Mouse (Mus musculus) heart, postnatal 25 days (tissue): ENCODE measurements around the gene Atp6v0a2. TPM values are rescaled to one million over a fixed set of nuclear protein-coding genes. Genes with fewer than 3 reads are reported as not detected.
"Not testable (repeated sequence)": the region's sequence is repeated elsewhere in the genome, so short reads cannot be mapped to it uniquely, and the experiment has no call there.

Source experiments
- DNase-seq: peaks from one replicate; pipeline ENCODE4 v3.0.0; 2022; ENCODE audit warnings: low spot score
- intact Hi-C: fragments of 180-260 bp; cut with DNase I; formaldehyde crosslinking; loops from one replicate; pipeline ENCODE4 v1.15.1; 2025
- total RNA-seq, 2 experiments: library from RNA; stranded (reverse); gene quantifications; 2 replicates each; pipeline ENCODE4 v1.2.3; 2021

Atp6v0a2 gene
- total RNA-seq, 2 experiments from 2014 or later: 52.2 to 52.3 TPM

GRCm38 (mm10) chr5:124635068-124635467 is 6.7 kb downstream of the Atp6v0a2 start:
- DNase-seq, intact Hi-C loops: not testable (repeated sequence)

GRCm38 (mm10) chr5:124636139-124636538 is 7.8 kb downstream of the Atp6v0a2 start:
- intact Hi-C loops: no loop called here
- no peak for DNase-seq

- intact Hi-C loops: no loop called here
- no peak for DNase-seq
Measured at GRCm38 (mm10) chr5:124636694-124637093, 8.3 kb downstream of the Atp6v0a2 start.

GRCm38 (mm10) chr5:124637300-124637699 is 8.9 kb downstream of the Atp6v0a2 start:
- intact Hi-C loops: no loop called here
- DNase-seq: no peak

GRCm38 (mm10) chr5:124637836-124638235 is 9.5 kb downstream of the Atp6v0a2 start:
- DNase-seq: no peak
- intact Hi-C loops: no loop called here

GRCm38 (mm10) chr5:124713741-124714140 is 85.4 kb downstream of the Atp6v0a2 start:
- intact Hi-C loops: no loop called here

GRCm38 (mm10) chr5:124715135-124715534 is 86.8 kb downstream of the Atp6v0a2 start:
- intact Hi-C loops: no loop called here
- peak; percentile 27 for DNase-seq

More at GRCm38 (mm10) chr5:124713741-124714140, 85.4 kb downstream of the Atp6v0a2 start:
- DNase-seq: no peak

GRCm38 (mm10) chr5:124717969-124718368 is 89.6 kb downstream of the Atp6v0a2 start:
- DNase-seq: no peak
- intact Hi-C loops: no loop called here

GRCm38 (mm10) chr5:124718396-124718795 is 90.0 kb downstream of the Atp6v0a2 start:
- intact Hi-C loops: no loop called here
- DNase-seq: no peak

GRCm38 (mm10) chr5:124723125-124723524 is 94.7 kb downstream of the Atp6v0a2 start:
- DNase-seq: no peak
- intact Hi-C loops: no loop called here

- DNase-seq: no peak
Measured at GRCm38 (mm10) chr5:124724997-124725396, 96.6 kb downstream of the Atp6v0a2 start, which contains the start of gene Dnah10. Gene Dnah10, plus strand, starts transcription at chr5:124725085.

GRCm38 (mm10) chr5:124729662-124730206 is 101.4 kb downstream of the Atp6v0a2 start:
- intact Hi-C loops: no loop called here

More at GRCm38 (mm10) chr5:124724997-124725396, 96.6 kb downstream of the Atp6v0a2 start, which contains the start of gene Dnah10:
- intact Hi-C loops: no loop called here

GRCm38 (mm10) chr5:124733961-124734360 is 105.6 kb downstream of the Atp6v0a2 start:
- intact Hi-C loops: no loop called here

More at GRCm38 (mm10) chr5:124729662-124730206, 101.4 kb downstream of the Atp6v0a2 start:
- DNase-seq: no peak

GRCm38 (mm10) chr5:124741898-124742599 is 113.7 kb downstream of the Atp6v0a2 start:
- intact Hi-C loops: no loop called here

More at GRCm38 (mm10) chr5:124733961-124734360, 105.6 kb downstream of the Atp6v0a2 start:
- no peak for DNase-seq

GRCm38 (mm10) chr5:124743841-124744240 is 115.5 kb downstream of the Atp6v0a2 start:
- DNase-seq: no peak
- intact Hi-C loops: no loop called here

More at GRCm38 (mm10) chr5:124741898-124742599, 113.7 kb downstream of the Atp6v0a2 start:
- no peak for DNase-seq

- intact Hi-C loops: no loop called here
- DNase-seq: no peak
Measured at GRCm38 (mm10) chr5:124746220-124746619, 117.8 kb downstream of the Atp6v0a2 start.

- no peak for DNase-seq
- intact Hi-C loops: no loop called here
Measured at GRCm38 (mm10) chr5:124748296-124748695, 119.9 kb downstream of the Atp6v0a2 start.

- intact Hi-C loops: no loop called here
- DNase-seq: no peak
Measured at GRCm38 (mm10) chr5:124751656-124752055, 123.3 kb downstream of the Atp6v0a2 start.

- intact Hi-C loops: no loop called here
- no peak for DNase-seq
Measured at GRCm38 (mm10) chr5:124761011-124761410, 132.6 kb downstream of the Atp6v0a2 start.

GRCm38 (mm10) chr5:124761787-124762186 is 133.4 kb downstream of the Atp6v0a2 start:
- intact Hi-C loops: no loop called here
- DNase-seq: no peak
